Mouse (Mus musculus) embryonic facial prominence, embryonic 13.5 days (tissue): ENCODE results near the gene Elmod3. TPM values are rescaled to one million over a fixed set of nuclear protein-coding genes. Genes with fewer than 3 reads are reported as not detected.

Experiments used
- ATAC-seq: fragments of 200-750 bp; cut with Nextera tagmentation; 2 replicates; pipeline ENCODE4 v1.8.0; 2017; ENCODE audit warnings: low read depth; ENCODE audit not compliant: insufficient number of reproducible peaks, insufficient read depth, low FRiP score, low TSS enrichment
- H3K27ac ChIP-seq: fragments of 300-500 bp; sonication (generic); 2 replicates; pipeline ENCODE4 v1.5.1; 2015; ENCODE audit warnings: moderate library complexity, mild to moderate bottlenecking, inconsistent platforms
- H3K27me3 ChIP-seq: fragments of 300-500 bp; sonication (generic); 2 replicates; pipeline ENCODE4 v1.6.1; 2015; ENCODE audit warnings: mild to moderate bottlenecking, inconsistent platforms
- H3K36me3 ChIP-seq: fragments of 300-500 bp; sonication (generic); 2 replicates; pipeline ENCODE4 v1.6.1; 2015; ENCODE audit warnings: mild to moderate bottlenecking, inconsistent platforms
- H3K4me1 ChIP-seq: fragments of 300-500 bp; sonication (generic); 2 replicates; pipeline ENCODE4 v1.6.1; 2015; ENCODE audit warnings: inconsistent platforms
- H3K4me2 ChIP-seq: fragments of 300-500 bp; sonication (generic); 2 replicates; pipeline ENCODE4 v1.6.1; 2015; ENCODE audit warnings: moderate library complexity, mild to moderate bottlenecking, inconsistent platforms
- H3K4me3 ChIP-seq: fragments of 300-500 bp; sonication (generic); 2 replicates; pipeline ENCODE4 v1.5.1; 2015; ENCODE audit warnings: mild to moderate bottlenecking, inconsistent platforms
- H3K9ac ChIP-seq: fragments of 300-500 bp; sonication (generic); 2 replicates; pipeline ENCODE4 v1.6.1; 2015; ENCODE audit warnings: mild to moderate bottlenecking, inconsistent platforms
- H3K9me3 ChIP-seq: fragments of 300-500 bp; sonication (generic); 2 replicates; pipeline ENCODE4 v1.6.1; 2016; ENCODE audit warnings: inconsistent platforms
- WGBS: fragments of 180-500 bp; shearing (Covaris S2); methylation state at CpG from one replicate; pipeline ENCODE4 v1.1.7; 2015; ENCODE audit warnings: mixed read lengths; 5-methylcytosine and 5-hydroxymethylcytosine counted together
- polyA plus RNA-seq: library from polyadenylated mRNA; unstranded; fragments of >200 nt; fragmentation: Nextera tagmentation; extraction: Ambion mirVana; gene quantifications from 2 replicates; pipeline ENCODE4 v1.2.1, GENCODE M21; 2015

Elmod3 gene
- polyA plus RNA-seq, 1 experiment from 2014 or later = 17.5 TPM

DNA sequence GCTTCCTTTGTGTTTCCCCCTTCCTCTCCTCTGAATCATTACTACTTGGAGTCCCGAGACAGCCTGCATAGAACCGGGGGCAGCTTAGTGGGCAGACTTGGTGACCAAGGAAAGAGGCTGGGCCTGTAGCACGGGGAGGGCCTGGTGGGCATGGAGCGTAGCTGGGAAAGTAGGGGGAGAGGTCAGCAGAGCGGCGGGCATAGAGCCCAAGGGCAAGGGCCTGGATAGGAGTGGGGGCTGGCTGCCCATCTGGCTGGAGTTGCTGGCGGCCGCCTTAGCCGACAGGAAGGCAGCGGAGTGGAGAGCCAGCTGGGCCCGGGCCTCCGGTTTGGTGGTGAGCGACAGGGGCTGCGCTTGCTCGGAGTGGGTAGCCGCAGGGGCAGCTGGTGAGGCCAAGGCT lies 29.1 kb upstream of the Elmod3 start:
- Histone ChIP-seq H3K27ac (no peak overlapping the region), H3K4me3 (no peak overlapping the region), H3K36me3 (peaks cover 68% of the 10 kb centered on the region), H3K27me3 (no peaks in the 10 kb centered on the region), H3K4me2 (no peak overlapping the region), H3K9ac (no peak overlapping the region), H3K4me1 (no peaks in the 10 kb centered on the region), H3K9me3 (no peaks in the 10 kb centered on the region)
- no peak for ATAC-seq
- 91% methylated on average over 16 of the region's 16 CpGs for WGBS

DNA sequence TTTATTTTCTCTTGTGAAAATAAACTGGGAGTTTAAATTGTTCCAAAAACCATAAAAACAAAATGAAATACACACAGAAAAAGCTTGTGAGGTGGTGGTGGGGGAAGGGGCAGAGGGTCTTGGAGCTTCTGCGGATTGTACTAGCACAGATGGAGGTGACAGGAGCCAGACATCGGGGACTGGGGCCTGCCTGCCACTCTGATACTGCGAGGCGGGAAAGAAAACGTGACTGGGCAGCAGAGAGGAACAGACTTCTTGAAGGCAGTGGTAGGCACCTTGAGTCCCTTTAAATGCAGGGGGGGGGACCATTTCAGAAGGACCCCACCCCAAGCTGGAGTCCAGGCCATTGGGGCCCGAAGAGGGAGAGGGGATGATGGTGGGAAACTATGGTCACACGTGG lies 28.2 kb upstream of the Elmod3 start:
- H3K27me3 ChIP-seq = no peaks in the 10 kb centered on the region
- H3K27ac ChIP-seq = no peak overlapping the region
- no peaks in the 10 kb centered on the region for H3K9me3 ChIP-seq
- no peak for ATAC-seq
- no peak overlapping the region for H3K4me3 ChIP-seq
- WGBS = 87% methylated on average over 7 of the region's 7 CpGs
- H3K9ac ChIP-seq = no peak overlapping the region
- H3K4me2 ChIP-seq = no peak overlapping the region
- peaks cover 59% of the 10 kb centered on the region for H3K36me3 ChIP-seq
- no peaks in the 10 kb centered on the region for H3K4me1 ChIP-seq

DNA sequence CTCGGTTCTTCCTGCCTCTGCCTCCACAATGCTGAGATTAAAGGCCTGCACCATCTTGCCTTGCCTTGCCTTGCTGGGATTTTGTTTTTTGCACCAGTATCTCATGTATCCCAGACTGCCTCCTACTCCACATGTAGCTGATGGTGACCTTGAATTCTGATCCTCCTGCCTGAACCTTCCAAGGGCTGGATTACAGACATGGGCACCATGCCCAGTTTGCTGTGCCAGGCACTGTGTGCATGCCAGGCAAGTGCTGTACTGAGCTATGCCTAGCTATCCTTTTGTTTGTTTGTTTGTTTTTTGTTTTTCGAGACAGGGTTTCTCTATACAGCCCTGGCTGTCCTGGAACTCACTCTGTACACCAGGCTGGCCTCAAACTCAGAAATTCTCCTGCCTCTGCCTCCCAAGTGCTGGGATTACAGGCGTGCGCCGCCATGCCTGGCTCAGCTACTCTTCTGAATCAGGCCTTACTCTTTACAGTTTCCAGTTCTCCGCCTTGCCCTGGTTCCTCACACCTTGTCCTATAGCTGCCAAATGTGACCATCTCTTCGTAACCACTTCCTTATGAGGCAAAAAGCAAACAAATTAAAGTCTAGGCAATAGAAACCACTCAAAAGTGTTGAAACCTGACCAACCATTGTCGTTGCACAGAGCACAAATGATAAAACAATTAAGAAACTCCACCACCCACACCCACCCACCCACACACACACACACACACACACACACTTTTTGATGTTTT lies 25.6 kb upstream of the Elmod3 start:
- H3K27me3 ChIP-seq = no peaks in the 10 kb centered on the region
- peaks cover 34% of the 10 kb centered on the region for H3K36me3 ChIP-seq
- H3K4me3 ChIP-seq = no peak overlapping the region
- 91% methylated on average over 8 of the region's 8 CpGs for WGBS
- H3K9me3 ChIP-seq = no peaks in the 10 kb centered on the region
- H3K4me1 ChIP-seq = no peaks in the 10 kb centered on the region
- no peak overlapping the region for H3K9ac ChIP-seq
- H3K27ac ChIP-seq = no peak overlapping the region
- no peak for ATAC-seq
- no peak overlapping the region for H3K4me2 ChIP-seq

DNA sequence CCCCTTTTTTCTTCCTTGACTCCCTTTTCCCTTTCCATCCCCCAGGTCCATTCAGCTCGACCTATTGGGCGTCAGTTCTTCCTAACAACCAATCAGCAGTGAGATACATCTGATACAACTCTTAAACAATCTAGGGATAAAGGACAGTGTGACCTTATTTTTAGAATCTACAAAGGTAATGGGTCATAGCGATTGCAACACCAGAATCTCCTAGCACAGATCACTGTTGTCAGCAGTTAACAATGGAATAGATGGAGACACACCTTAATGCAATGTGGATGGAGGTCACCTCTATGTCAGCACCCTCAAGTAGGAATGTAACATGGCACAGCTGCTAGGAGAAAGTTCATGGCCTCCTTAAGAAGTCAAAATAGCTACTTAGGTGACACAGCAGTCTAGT lies 24.7 kb upstream of the Elmod3 start:
- Histone ChIP-seq H3K27ac (no peak overlapping the region), H3K4me2 (no peak overlapping the region), H3K9ac (no peak overlapping the region), H3K4me3 (no peak overlapping the region), H3K27me3 (no peaks in the 10 kb centered on the region), H3K36me3 (peaks cover 27% of the 10 kb centered on the region), H3K9me3 (no peaks in the 10 kb centered on the region), H3K4me1 (no peaks in the 10 kb centered on the region)
- WGBS = 42% methylated on average over 3 of the region's 3 CpGs
- no peak for ATAC-seq

DNA sequence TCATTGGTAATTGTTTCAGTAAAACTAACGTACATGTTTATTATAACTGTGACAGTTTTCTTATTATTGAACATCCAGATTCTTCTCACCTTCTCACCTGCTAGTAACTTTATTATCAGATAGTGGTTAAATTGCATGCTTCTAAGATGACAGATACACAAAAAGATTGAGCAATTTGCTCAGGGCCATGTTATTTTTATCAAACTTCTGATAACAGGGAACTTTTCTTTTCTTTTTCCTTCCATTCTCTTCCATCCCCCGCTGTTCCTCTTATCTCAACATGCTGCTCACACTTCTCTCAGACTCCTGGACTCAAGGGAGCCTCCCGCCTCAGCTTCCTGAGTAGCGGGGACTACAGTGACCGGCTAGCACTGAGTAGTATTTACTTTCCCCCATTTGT lies 22.7 kb upstream of the Elmod3 start:
- Histone ChIP-seq H3K9me3 (no peaks in the 10 kb centered on the region), H3K27ac (no peak overlapping the region), H3K9ac (no peak overlapping the region), H3K27me3 (no peaks in the 10 kb centered on the region), H3K4me2 (no peak overlapping the region), H3K36me3 (peaks cover 7% of the 10 kb centered on the region), H3K4me1 (peaks cover 7% of the 10 kb centered on the region), H3K4me3 (no peak overlapping the region)
- no peak for ATAC-seq
- 80% methylated on average over 5 of the region's 5 CpGs for WGBS

DNA sequence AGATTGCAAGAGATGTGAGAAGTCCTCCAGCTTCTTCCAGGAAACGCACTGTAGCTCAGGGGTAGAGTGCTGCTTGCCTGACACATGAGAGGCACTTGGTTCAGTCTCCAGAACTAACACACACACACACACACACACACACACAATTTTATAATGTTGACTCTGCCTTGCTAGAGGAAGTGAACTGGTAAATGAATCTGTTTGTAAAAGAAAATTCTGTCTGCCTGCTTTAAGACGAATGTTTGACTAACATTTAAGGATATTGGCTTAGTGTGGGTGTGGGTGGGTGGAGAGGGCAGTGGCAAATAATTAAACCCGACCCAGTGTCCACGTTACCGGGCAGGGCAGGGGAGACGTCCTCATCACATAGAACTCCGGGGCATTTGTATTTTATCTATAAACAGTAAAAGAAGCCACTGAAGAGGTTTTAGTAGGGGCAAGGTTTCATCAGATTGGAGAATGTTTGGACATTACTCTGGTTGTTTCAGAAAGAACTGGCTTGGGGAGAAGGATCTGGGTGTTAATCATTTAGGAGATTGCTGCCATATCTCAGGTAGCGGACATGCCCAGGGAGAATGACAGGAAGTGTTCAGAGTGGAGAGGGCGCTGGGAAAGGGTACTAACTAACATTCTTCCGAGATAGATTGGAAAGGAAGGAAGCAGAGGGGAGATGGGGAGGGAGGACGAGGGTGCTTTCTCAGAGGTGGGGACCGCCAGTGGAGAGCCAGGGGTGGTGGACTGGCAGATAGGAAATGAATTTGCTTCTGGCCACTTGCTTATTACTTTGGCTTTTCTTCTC lies 21.7 kb upstream of the Elmod3 start:
- no peak overlapping the region for H3K4me2 ChIP-seq
- 62% methylated on average over 12 of the region's 12 CpGs for WGBS
- H3K9ac ChIP-seq = no peak overlapping the region
- no peak overlapping the region; the same call in 1 of the 2 replicates for H3K27ac ChIP-seq
- peaks cover 17% of the 10 kb centered on the region for H3K4me1 ChIP-seq
- H3K36me3 ChIP-seq = no peaks in the 10 kb centered on the region
- H3K4me3 ChIP-seq = no peak overlapping the region
- no peaks in the 10 kb centered on the region for H3K27me3 ChIP-seq
- H3K9me3 ChIP-seq = no peaks in the 10 kb centered on the region
- ATAC-seq = no peak

DNA sequence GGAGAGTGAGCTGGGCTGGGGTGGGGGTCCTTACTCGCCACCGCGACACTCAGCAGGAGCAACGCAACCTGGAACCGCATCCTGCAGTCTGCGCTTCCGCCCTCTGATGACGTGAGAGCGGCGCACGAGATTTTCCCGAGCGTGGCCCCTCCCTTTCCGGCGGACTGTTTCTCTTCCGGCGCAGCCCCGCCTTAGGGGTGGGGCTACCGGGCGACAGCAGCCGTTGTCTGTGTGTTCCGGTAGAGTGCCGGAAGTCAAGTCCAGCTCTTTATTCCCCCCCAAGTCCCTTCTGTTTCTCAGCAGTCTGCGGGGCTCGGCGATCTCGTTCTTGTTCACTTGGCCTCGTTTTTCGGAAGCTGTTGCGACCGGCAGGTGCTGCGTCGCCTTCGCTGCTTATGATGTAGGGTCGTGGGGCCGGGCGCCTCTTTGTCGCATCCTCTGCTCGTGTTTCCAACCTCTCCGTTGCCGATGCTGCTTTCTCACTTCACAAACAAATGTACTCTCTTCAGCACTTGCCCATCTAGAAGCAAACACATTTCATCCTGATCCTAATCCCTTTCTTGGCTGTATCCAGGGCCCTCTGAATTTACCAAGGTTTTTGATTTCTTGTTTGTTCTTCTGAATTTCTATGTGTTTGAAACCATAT lies 18.6 kb upstream of the Elmod3 start, which contains the start of gene Tgoln1:
Tgoln1 (minus strand) TSS at position 358 of the 646 bp plus-strand sequence.
- peak within 1 kb of the TSS; percentile 96 for H3K4me2 ChIP-seq
- H3K4me1 ChIP-seq = peaks cover 26% of the 10 kb centered on the region
- H3K4me3 ChIP-seq = peak within 1 kb of the TSS; percentile 79
- no peaks in the 10 kb centered on the region for H3K9me3 ChIP-seq
- peak within 1 kb of the TSS; percentile 89 for H3K27ac ChIP-seq
- WGBS = under 1% methylated on average over 40 of the region's 41 CpGs
- no peaks in the 10 kb centered on the region for H3K27me3 ChIP-seq
- peak; percentile 92 for ATAC-seq
- H3K9ac ChIP-seq = peak within 1 kb of the TSS; percentile 87
- H3K36me3 ChIP-seq = peaks cover 15% of the 10 kb centered on the region

DNA sequence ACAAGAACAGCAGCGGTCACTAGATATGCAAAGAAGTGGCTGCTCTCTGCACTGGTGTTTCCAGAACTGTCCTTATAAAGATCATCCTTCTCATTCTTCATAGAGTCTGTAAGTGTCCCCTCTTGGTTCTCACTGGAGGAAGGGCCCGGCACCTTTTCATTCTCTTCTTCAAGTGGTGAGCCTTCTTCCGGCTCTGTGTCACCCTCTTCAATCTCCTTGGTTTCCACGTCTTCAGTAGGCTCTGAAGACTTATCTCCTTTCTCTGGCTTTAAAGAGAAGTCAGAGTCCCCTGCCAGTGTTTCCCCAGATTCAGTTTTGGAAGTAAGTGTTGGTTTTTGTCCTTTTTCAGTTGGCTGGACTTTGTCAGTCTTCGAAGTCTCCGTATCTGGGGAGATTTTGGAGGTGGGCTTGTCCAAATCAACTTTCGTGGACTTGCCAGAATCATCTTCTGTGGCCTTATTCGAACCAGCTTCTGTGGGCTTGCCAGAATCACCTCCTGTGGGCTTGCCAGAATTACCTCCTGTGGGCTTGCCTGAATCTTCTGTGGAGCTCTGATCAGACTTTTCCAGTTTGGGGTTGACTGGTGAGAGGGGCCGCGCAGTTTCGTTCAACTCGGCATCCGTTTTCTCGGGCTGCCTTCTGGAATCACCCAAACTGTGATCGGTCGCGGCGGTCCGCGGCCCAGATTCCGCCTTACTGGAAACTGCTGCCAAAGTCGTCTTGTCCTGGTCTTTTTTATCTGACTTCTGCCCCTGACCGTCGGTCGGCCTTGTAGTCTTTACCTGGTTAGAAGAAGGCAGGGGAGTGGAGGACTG lies 17.6 kb upstream of the Elmod3 start:
- Histone ChIP-seq H3K27ac (0 out of 2 replicates have a peak overlapping the region, but pooled peaks have one; percentile 89), H3K9me3 (no peaks in the 10 kb centered on the region), H3K4me3 (peak overlapping the region; percentile 79), H3K4me1 (peaks cover 26% of the 10 kb centered on the region), H3K36me3 (peaks cover 25% of the 10 kb centered on the region), H3K4me2 (peak overlapping the region; percentile 96), H3K9ac (peak overlapping the region; percentile 87), H3K27me3 (no peaks in the 10 kb centered on the region)
- no peak for ATAC-seq
- WGBS = 25% methylated on average over 25 of the region's 25 CpGs

DNA sequence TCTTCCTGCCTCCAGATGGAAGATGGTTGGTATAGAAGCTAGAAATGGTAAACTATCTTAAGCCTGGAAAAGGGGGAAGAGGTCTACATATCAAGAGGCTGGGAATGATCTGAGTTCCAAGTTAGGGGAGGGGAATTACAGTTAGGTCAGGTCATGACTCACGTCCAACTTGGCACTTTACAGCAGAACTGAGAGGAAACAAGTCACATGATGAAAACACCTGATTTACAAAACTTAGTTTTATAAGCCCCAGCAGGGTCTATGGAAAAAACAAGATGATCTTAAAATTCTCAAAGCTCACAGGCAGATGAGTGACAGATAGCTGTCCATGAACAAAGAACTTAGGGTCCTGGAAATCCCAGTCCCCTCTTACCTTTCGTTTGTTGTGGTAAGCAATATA lies 16.9 kb upstream of the Elmod3 start:
- H3K9ac ChIP-seq = peak overlapping the region; percentile 87; the same call in 1 of the 2 replicates

DNA sequence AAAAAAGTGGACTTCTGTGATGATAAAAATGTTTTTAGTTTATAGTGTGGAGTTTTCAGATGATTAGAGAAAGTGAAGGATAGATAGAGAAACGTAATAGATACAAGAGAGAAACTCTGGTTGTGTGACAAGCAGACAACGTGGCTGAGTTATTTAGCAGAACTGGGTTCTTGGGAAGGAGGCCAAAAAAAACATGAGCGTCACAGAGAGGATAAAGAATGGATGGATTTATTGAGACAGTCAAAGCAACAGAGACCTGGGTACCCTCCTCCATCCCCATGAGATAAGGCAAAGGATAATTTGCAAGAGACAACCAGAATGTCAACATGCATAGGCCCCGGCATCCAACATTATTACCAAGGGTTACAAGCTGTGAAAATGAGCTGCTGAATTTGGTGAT lies 12.0 kb upstream of the Elmod3 start:
- Histone ChIP-seq H3K4me2 (no peak overlapping the region), H3K4me1 (peaks cover 13% of the 10 kb centered on the region), H3K4me3 (no peak overlapping the region), H3K27me3 (no peaks in the 10 kb centered on the region), H3K36me3 (peaks cover 71% of the 10 kb centered on the region), H3K9ac (no peak overlapping the region), H3K27ac (no peak overlapping the region), H3K9me3 (no peaks in the 10 kb centered on the region)
- WGBS = 79% methylated on average over 4 of the region's 4 CpGs
- ATAC-seq = no peak

More for the DNA sequence above, 16.9 kb upstream of the Elmod3 start:
- Histone ChIP-seq H3K9me3 (no peaks in the 10 kb centered on the region), H3K4me3 (peak overlapping the region; percentile 79), H3K36me3 (peaks cover 31% of the 10 kb centered on the region), H3K4me2 (peak overlapping the region; percentile 96), H3K4me1 (peaks cover 26% of the 10 kb centered on the region), H3K27ac (no peak overlapping the region), H3K27me3 (no peaks in the 10 kb centered on the region)
- 65% methylated on average over 2 of the region's 2 CpGs for WGBS
- no peak for ATAC-seq

DNA sequence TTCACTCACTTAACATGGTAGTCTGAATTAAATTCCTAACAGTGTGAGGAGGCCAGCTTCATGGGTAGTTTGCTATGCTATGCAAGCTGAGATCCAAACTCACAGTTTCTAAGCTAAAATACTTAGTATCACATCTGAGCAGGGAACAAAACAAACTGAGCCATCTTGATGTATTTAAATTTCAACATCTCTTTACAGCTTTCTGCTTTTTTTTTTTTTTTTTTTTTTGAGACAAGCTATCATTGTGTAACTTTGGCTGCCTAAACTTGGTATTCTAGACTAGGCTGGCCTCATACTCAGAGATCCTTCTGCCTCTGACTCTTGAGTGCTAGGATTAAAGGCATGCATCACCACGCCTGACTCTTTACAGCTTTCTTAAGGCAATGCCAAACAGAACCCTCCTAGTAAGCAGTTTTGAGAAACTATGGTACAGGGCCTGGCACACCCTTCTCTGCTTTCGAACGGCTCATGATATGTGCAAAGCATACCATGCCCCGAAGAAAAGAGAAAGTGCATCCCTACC lies 10.5 kb upstream of the Elmod3 start:
- Histone ChIP-seq H3K36me3 (peaks cover 73% of the 10 kb centered on the region), H3K4me2 (no peak overlapping the region), H3K4me1 (no peaks in the 10 kb centered on the region), H3K9me3 (no peaks in the 10 kb centered on the region), H3K4me3 (no peak overlapping the region), H3K9ac (no peak overlapping the region), H3K27ac (no peak overlapping the region), H3K27me3 (no peaks in the 10 kb centered on the region)
- no peak for ATAC-seq
- 91% methylated on average over 4 of the region's 4 CpGs for WGBS
